ENCODE assay signal across 8 mouse cellular contexts in the genomic region with DNA sequence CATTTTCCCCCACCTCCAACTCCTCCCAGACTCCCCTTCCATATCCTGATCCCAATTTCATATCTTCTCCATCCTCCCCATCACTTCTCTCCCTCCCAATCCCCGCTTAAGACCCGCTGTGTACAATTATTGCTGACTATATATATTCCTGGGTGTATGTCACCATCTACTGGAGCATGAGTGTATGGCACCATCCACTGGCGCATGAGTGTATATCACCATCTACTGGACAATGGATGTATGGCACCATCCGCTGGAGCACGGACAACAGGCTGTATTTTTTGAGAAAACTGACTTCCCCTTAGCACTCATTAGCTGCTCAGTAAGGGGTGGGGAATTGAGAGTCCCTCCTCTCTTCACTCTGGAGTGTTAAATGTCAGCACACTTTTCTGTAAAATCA. TPM values are rescaled to one million over a fixed set of nuclear protein-coding genes. Genes with fewer than 3 reads are reported as not detected.
A peak's percentile ranks its signal among the peaks of the same experiment; 100 is the strongest.
DNase-seq lines count a peak whose midpoint lies in the region; ATAC-seq and TF ChIP-seq lines count a peak whose summit lies in the region.

No protein-coding gene starts in this region.

- 7% methylated on average over 5 of the region's 5 CpGs for WGBS in forebrain, embryonic 13.5 days
- 4% methylated on average over 5 of the region's 5 CpGs for WGBS in liver, postnatal 0 days (ENCODE audit: insufficient replicate concordance)
- WGBS in neural tube, embryonic 14.5 days, result 6% methylated on average over 5 of the region's 5 CpGs

- peak; percentile 96 for TF ChIP-seq CTCF in E14TG2a.4 (conservative IDR thresholded peaks at IDR 0.05; ENCODE audit: low read length)
- peak; percentile 100 for TF ChIP-seq CTCF in liver, postnatal 0 days (IDR thresholded peaks at IDR 0.05; ENCODE audit: low read depth)
- peak; percentile 68; the same call in 1 of the 2 replicates for TF ChIP-seq CTCF in testis, adult 2 months (IDR thresholded peaks at IDR 0.05; ENCODE audit: control insufficient read depth, insufficient read depth, insufficient replicate concordance, low read depth, low read length)

- H3K27me3 ChIP-seq in E14TG2a.4 (ENCODE audit: insufficient read depth, low read length), result no peaks in the 10 kb centered on the region
- no peaks in the 10 kb centered on the region for H3K27me3 ChIP-seq in forebrain, embryonic 13.5 days
- no peaks in the 10 kb centered on the region for H3K27me3 ChIP-seq in liver, postnatal 0 days (ENCODE audit: insufficient read depth, low read length)
- H3K27me3 ChIP-seq in neural tube, embryonic 14.5 days (ENCODE audit: control insufficient read depth, insufficient read depth, low read length), result no peaks in the 10 kb centered on the region
- H3K27me3 ChIP-seq in testis, adult 2 months (ENCODE audit: control insufficient read depth, insufficient read depth, low read length), result no peaks in the 10 kb centered on the region

- H3K9me3 ChIP-seq in E14TG2a.4 (ENCODE audit: low read length), result no peaks in the 10 kb centered on the region
- H3K9me3 ChIP-seq in forebrain, embryonic 13.5 days (replicated peaks), result no peaks in the 10 kb centered on the region
- H3K9me3 ChIP-seq in liver, postnatal 0 days (ENCODE audit: low read length), result no peaks in the 10 kb centered on the region
- no peaks in the 10 kb centered on the region for H3K9me3 ChIP-seq in neural tube, embryonic 14.5 days (ENCODE audit: control insufficient read depth, low read length)

- ATAC-seq in forebrain, embryonic 13.5 days, result peak; percentile 88
- peak; percentile 90 for ATAC-seq in liver, postnatal 0 days
- peak; percentile 92 for ATAC-seq in neural tube, embryonic 14.5 days (ENCODE audit: low read depth)

- no peak for TF ChIP-seq POLR2A in testis, adult 2 months (IDR thresholded peaks at IDR 0.05; ENCODE audit: control insufficient read depth, low read depth, low read length)

- no peak overlapping the region for H3K9ac ChIP-seq in forebrain, embryonic 13.5 days
- no peak overlapping the region for H3K9ac ChIP-seq in liver, postnatal 0 days (replicated peaks)
- no peak overlapping the region for H3K9ac ChIP-seq in neural tube, embryonic 14.5 days (replicated peaks; ENCODE audit: low read depth, low read length)

- H3K4me3 ChIP-seq in E14TG2a.4 (replicated peaks; ENCODE audit: low read length), result no peak overlapping the region
- no peak overlapping the region for H3K4me3 ChIP-seq in forebrain, embryonic 13.5 days
- H3K4me3 ChIP-seq in liver, postnatal 0 days (ENCODE audit: low read depth, low read length), result no peak overlapping the region
- no peak overlapping the region for H3K4me3 ChIP-seq in neural tube, embryonic 14.5 days (ENCODE audit: low read depth, low read length)
- H3K4me3 ChIP-seq in testis, adult 2 months (ENCODE audit: control insufficient read depth, low read depth, low read length), result no peak overlapping the region

- intact Hi-C loops in heart, postnatal 14 days (cut with DNase I), result no loop called here

- H3K4me2 ChIP-seq in forebrain, embryonic 13.5 days, result no peak overlapping the region
- no peak overlapping the region for H3K4me2 ChIP-seq in liver, postnatal 0 days (ENCODE audit: low read depth, low read length)
- H3K4me2 ChIP-seq in neural tube, embryonic 14.5 days (ENCODE audit: low read depth, low read length), result no peak overlapping the region

- no peaks in the 10 kb centered on the region for H3K36me3 ChIP-seq in E14TG2a.4 (ENCODE audit: insufficient read depth, low read length)
- H3K36me3 ChIP-seq in forebrain, embryonic 13.5 days (ENCODE audit: poor library complexity, severe bottlenecking), result no peaks in the 10 kb centered on the region
- no peaks in the 10 kb centered on the region for H3K36me3 ChIP-seq in liver, postnatal 0 days (replicated peaks; ENCODE audit: insufficient read depth, low read length)
- no peaks in the 10 kb centered on the region for H3K36me3 ChIP-seq in neural tube, embryonic 14.5 days (ENCODE audit: control insufficient read depth, insufficient read depth, low read length)
- H3K36me3 ChIP-seq in testis, adult 2 months (ENCODE audit: control insufficient read depth, insufficient read depth, low read length), result no peaks in the 10 kb centered on the region

- H3K27ac ChIP-seq in forebrain, embryonic 13.5 days, result no peak overlapping the region
- no peak overlapping the region for H3K27ac ChIP-seq in liver, postnatal 0 days (ENCODE audit: low read depth)
- H3K27ac ChIP-seq in neural tube, embryonic 14.5 days (ENCODE audit: low read depth, low read length), result no peak overlapping the region
- no peak overlapping the region for H3K27ac ChIP-seq in testis, adult 2 months (ENCODE audit: control insufficient read depth, insufficient read depth, low read depth, low read length)

- peak; percentile 66 for DNase-seq in c-Kit-positive CD71-negative TER-119-negative erythroid progenitor cells, embryonic 14.5 days (ENCODE audit: low read depth)
- DNase-seq in heart, postnatal 14 days, result peak; percentile 56 to 73
- peak; percentile 69 to 72 for DNase-seq in kidney, postnatal 4 days
- peak; percentile 68 for DNase-seq in liver, postnatal 0 days

- H3K4me1 ChIP-seq in E14TG2a.4 (replicated peaks; ENCODE audit: low read depth, low read length), result no peaks in the 10 kb centered on the region
- H3K4me1 ChIP-seq in forebrain, embryonic 13.5 days, result no peaks in the 10 kb centered on the region
- H3K4me1 ChIP-seq in liver, postnatal 0 days (ENCODE audit: insufficient read depth), result no peaks in the 10 kb centered on the region
- no peaks in the 10 kb centered on the region for H3K4me1 ChIP-seq in neural tube, embryonic 14.5 days (ENCODE audit: control insufficient read depth, insufficient read depth, low read length)
- H3K4me1 ChIP-seq in testis, adult 2 months (ENCODE audit: control insufficient read depth, insufficient read depth, low read length), result no peaks in the 10 kb centered on the region

- no peak for TF ChIP-seq EP300 in liver, postnatal 0 days (IDR thresholded peaks at IDR 0.05; ENCODE audit: low read depth)

RNA-seq across cellular contexts. Expression of gene Samd9l, which starts 48.0 kb away (rescaled TPM):
- polyA plus RNA-seq in forebrain, embryonic 13.5 days (2015; fragmentation: Nextera tagmentation; extraction: Ambion mirVana), result 0.43 and 0.58 TPM in 2 replicates
- 10 to 100 TPM; 10.1 to 11.5 TPM for total RNA-seq in heart, postnatal 14 days (2021)
- polyA plus RNA-seq in liver, postnatal 0 days (2015; fragmentation: Nextera tagmentation; extraction: Ambion mirVana), result 3.8 and 4.5 TPM in 2 replicates
- polyA plus RNA-seq in neural tube, embryonic 14.5 days (2014; fragmentation: Nextera tagmentation; extraction: Ambion mirVana), result 0.71 and 1.6 TPM in 2 replicates
- polyA plus RNA-seq in testis, adult 2 months (2012; rRNA removed), result 0.41 and 0.48 TPM in 2 replicates

RNA-seq across cellular contexts. Expression of gene Hepacam2, which starts 50.7 kb away (rescaled TPM):
- polyA plus RNA-seq in forebrain, embryonic 13.5 days (2015; fragmentation: Nextera tagmentation; extraction: Ambion mirVana), result 1.1 and 1.9 TPM in 2 replicates
- not detected for total RNA-seq in heart, postnatal 14 days (2021)
- 0.13 and 0.15 TPM in 2 replicates for polyA plus RNA-seq in liver, postnatal 0 days (2015; fragmentation: Nextera tagmentation; extraction: Ambion mirVana)
- 1.2 and 1.4 TPM in 2 replicates for polyA plus RNA-seq in neural tube, embryonic 14.5 days (2014; fragmentation: Nextera tagmentation; extraction: Ambion mirVana)
- polyA plus RNA-seq in testis, adult 2 months (2012; rRNA removed), result 7.8 and 9.6 TPM in 2 replicates

RNA-seq across cellular contexts. Expression of gene Vps50, which starts 50.8 kb away (rescaled TPM):
- polyA plus RNA-seq in forebrain, embryonic 13.5 days (2015; fragmentation: Nextera tagmentation; extraction: Ambion mirVana), result 46.2 and 48.5 TPM in 2 replicates
- total RNA-seq in heart, postnatal 14 days (2021), result 10 to 100 TPM; 14.3 to 15.4 TPM
- 5.4 and 6.4 TPM in 2 replicates for polyA plus RNA-seq in liver, postnatal 0 days (2015; fragmentation: Nextera tagmentation; extraction: Ambion mirVana)
- polyA plus RNA-seq in neural tube, embryonic 14.5 days (2014; fragmentation: Nextera tagmentation; extraction: Ambion mirVana), result 56.6 and 58.9 TPM in 2 replicates
- polyA plus RNA-seq in testis, adult 2 months (2012; rRNA removed), result 3.8 and 5.9 TPM in 2 replicates
